Comparison of ENCODE assay signal across 9 mouse cellular contexts in the genomic region with DNA sequence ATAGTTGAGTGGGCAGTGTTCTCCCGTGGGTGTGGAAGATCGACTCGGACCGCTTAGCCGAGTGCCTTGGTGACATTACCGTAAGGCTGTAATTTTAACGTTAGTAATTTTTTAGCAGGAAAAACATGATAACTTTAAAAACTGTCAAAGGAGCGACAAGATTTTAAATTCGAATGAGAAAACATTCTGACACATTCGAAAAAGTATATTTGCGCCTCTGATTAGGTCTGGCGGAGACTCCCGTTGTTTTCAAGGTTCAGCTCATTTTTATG. TPM values are rescaled to one million over a fixed set of nuclear protein-coding genes. Genes with fewer than 3 reads are reported as not detected.
DNase-seq lines count a peak whose midpoint lies in the region; ATAC-seq and TF ChIP-seq lines count a peak whose summit lies in the region.
"Had no signal": no experiment of that assay in that cellular context is flagged by ENCODE, and none has a peak within 500 bp of the region (broad histone marks: within the 10 kb centered on the region; RNA-seq: fewer than 3 reads in every experiment).

No protein-coding gene starts in this region.

- WGBS in kidney, adult 2 months = 2% methylated on average over 13 of the region's 13 CpGs
- 8% methylated on average over 13 of the region's 13 CpGs for WGBS in hindbrain, embryonic 13.5 days
- WGBS in midbrain, embryonic 13.5 days = 4% methylated on average over 13 of the region's 13 CpGs

- no peak for DNase-seq in kidney, adult 2 months
- DNase-seq in kidney, postnatal 36 days = no peak
- no peak for DNase-seq in urinary bladder, postnatal 4 days (ENCODE audit: low spot score in 2 of 2)
- no peak for DNase-seq in layer of hippocampus, postnatal 36 days
- no peak for DNase-seq in cerebellum, postnatal 36 days

- H3K36me3 ChIP-seq in kidney, adult 2 months (ENCODE audit: control insufficient read depth, insufficient read depth, low read length) = no peaks in the 10 kb centered on the region
- peaks cover 7% of the 10 kb centered on the region for H3K36me3 ChIP-seq in hindbrain, embryonic 13.5 days
- peaks cover 16% of the 10 kb centered on the region for H3K36me3 ChIP-seq in midbrain, embryonic 13.5 days

- TF ChIP-seq CTCF in kidney, adult 2 months (conservative IDR thresholded peaks at IDR 0.05; ENCODE audit: insufficient read depth, insufficient read length, low read depth, low read length) = no peak
- TF ChIP-seq CTCF in bone marrow macrophage, adult 2 months (IDR thresholded peaks at IDR 0.05; ENCODE audit: low read depth, low read length) = no peak

- H3K4me2 ChIP-seq in hindbrain, embryonic 13.5 days = peak overlapping the region; percentile 58
- peak overlapping the region; percentile 68 for H3K4me2 ChIP-seq in midbrain, embryonic 13.5 days (replicated peaks)

- no peaks in the 10 kb centered on the region for H3K9me3 ChIP-seq in hindbrain, embryonic 13.5 days
- no peaks in the 10 kb centered on the region for H3K9me3 ChIP-seq in midbrain, embryonic 13.5 days

- H3K4me3 ChIP-seq in kidney, adult 2 months (ENCODE audit: insufficient read depth, low read depth, low read length) = peak overlapping the region; percentile 77
- H3K4me3 ChIP-seq in bone marrow macrophage, adult 2 months (ENCODE audit: insufficient read depth, low read length) = peak overlapping the region; percentile 85
- peak overlapping the region; percentile 92 for H3K4me3 ChIP-seq in hindbrain, embryonic 13.5 days
- H3K4me3 ChIP-seq in midbrain, embryonic 13.5 days (replicated peaks) = peak overlapping the region; percentile 73

- no peaks in the 10 kb centered on the region; the same call in 1 of the 2 replicates for H3K27me3 ChIP-seq in kidney, adult 2 months (replicated peaks; ENCODE audit: control insufficient read depth, insufficient read depth, low read length)
- no peaks in the 10 kb centered on the region for H3K27me3 ChIP-seq in hindbrain, embryonic 13.5 days
- no peaks in the 10 kb centered on the region for H3K27me3 ChIP-seq in midbrain, embryonic 13.5 days
- H3K27me3 ChIP-seq: Patski had no signal

- TF ChIP-seq POLR2A in kidney, adult 2 months (IDR thresholded peaks at IDR 0.05; ENCODE audit: low read depth, low read length) = no peak
- TF ChIP-seq POLR2A in bone marrow macrophage, adult 2 months (IDR thresholded peaks at IDR 0.05; ENCODE audit: borderline replicate concordance, low read depth, low read length) = no peak

- peaks cover 8% of the 10 kb centered on the region; the same call in 1 of the 2 replicates for H3K4me1 ChIP-seq in kidney, adult 2 months (ENCODE audit: control insufficient read depth, insufficient read depth, low read length)
- peaks cover 25% of the 10 kb centered on the region for H3K4me1 ChIP-seq in bone marrow macrophage, adult 2 months (ENCODE audit: control insufficient read depth, insufficient read depth, low read length)
- H3K4me1 ChIP-seq in hindbrain, embryonic 13.5 days (replicated peaks) = peaks cover 26% of the 10 kb centered on the region
- H3K4me1 ChIP-seq in midbrain, embryonic 13.5 days (replicated peaks) = peaks cover 29% of the 10 kb centered on the region

- peak overlapping the region; percentile 89 for H3K9ac ChIP-seq in hindbrain, embryonic 13.5 days
- H3K9ac ChIP-seq in midbrain, embryonic 13.5 days (replicated peaks) = peak overlapping the region; percentile 79

- peak overlapping the region; percentile 90 for H3K27ac ChIP-seq in kidney, adult 2 months (ENCODE audit: insufficient read depth, low read depth, low read length)
- peak overlapping the region; percentile 56 for H3K27ac ChIP-seq in bone marrow macrophage, adult 2 months (ENCODE audit: insufficient read depth, low read depth, low read length)
- peak overlapping the region; percentile 91 for H3K27ac ChIP-seq in hindbrain, embryonic 13.5 days
- peak overlapping the region; percentile 90 for H3K27ac ChIP-seq in midbrain, embryonic 13.5 days

- no peak for ATAC-seq in hindbrain, embryonic 13.5 days (ENCODE audit: low FRiP score)
- ATAC-seq in midbrain, embryonic 13.5 days = no peak

RNA-seq across cellular contexts. Expression of a gene that starts 0.8 kb away (rescaled TPM):
- 4.9 and 5.5 TPM in 2 replicates for polyA plus RNA-seq in kidney, adult 2 months (2012; rRNA removed)
- polyA plus RNA-seq in bone marrow macrophage, adult 2 months (2012; ENCODE audit: insufficient read depth, insufficient read length, missing spikeins) = 10.1 and 11.0 TPM in 2 replicates
- polyA plus RNA-seq in hindbrain, embryonic 13.5 days (2015; fragmentation: Nextera tagmentation; extraction: Ambion mirVana) = 18.4 and 20.0 TPM in 2 replicates
- polyA plus RNA-seq in midbrain, embryonic 13.5 days (2015; fragmentation: Nextera tagmentation; extraction: Ambion mirVana) = 17.5 and 17.7 TPM in 2 replicates
- total RNA-seq in layer of hippocampus, postnatal 36 days (2021) = 10 to 100 TPM; 11.1 to 11.6 TPM

RNA-seq across cellular contexts. Expression of a gene that starts 8.1 kb away (rescaled TPM):
- polyA plus RNA-seq in kidney, adult 2 months (2012; rRNA removed) = 30.6 and 33.7 TPM in 2 replicates
- 29.8 and 33.7 TPM in 2 replicates for polyA plus RNA-seq in bone marrow macrophage, adult 2 months (2012; ENCODE audit: insufficient read depth, insufficient read length, missing spikeins)
- polyA plus RNA-seq in hindbrain, embryonic 13.5 days (2015; fragmentation: Nextera tagmentation; extraction: Ambion mirVana) = 35.9 and 36.7 TPM in 2 replicates
- 34.7 and 38.0 TPM in 2 replicates for polyA plus RNA-seq in midbrain, embryonic 13.5 days (2015; fragmentation: Nextera tagmentation; extraction: Ambion mirVana)
- total RNA-seq in layer of hippocampus, postnatal 36 days (2021) = 10 to 100 TPM; 24.6 to 29.9 TPM

RNA-seq across cellular contexts. Expression of a gene that starts 11.7 kb away (rescaled TPM):
- 23.0 and 26.7 TPM in 2 replicates for polyA plus RNA-seq in kidney, adult 2 months (2012; rRNA removed)
- polyA plus RNA-seq in bone marrow macrophage, adult 2 months (2012; ENCODE audit: insufficient read depth, insufficient read length, missing spikeins) = 11.7 and 13.3 TPM in 2 replicates
- 3.2 and 3.7 TPM in 2 replicates for polyA plus RNA-seq in hindbrain, embryonic 13.5 days (2015; fragmentation: Nextera tagmentation; extraction: Ambion mirVana)
- polyA plus RNA-seq in midbrain, embryonic 13.5 days (2015; fragmentation: Nextera tagmentation; extraction: Ambion mirVana) = 2.0 and 3.0 TPM in 2 replicates
- 10 to 100 TPM; 20.5 to 21.4 TPM for total RNA-seq in layer of hippocampus, postnatal 36 days (2021)

RNA-seq across cellular contexts. Expression of a gene that starts 30.6 kb away (rescaled TPM):
- polyA plus RNA-seq in kidney, adult 2 months (2012; rRNA removed) = 11.0 and 13.8 TPM in 2 replicates
- 7.5 and 11.4 TPM in 2 replicates for polyA plus RNA-seq in bone marrow macrophage, adult 2 months (2012; ENCODE audit: insufficient read depth, insufficient read length, missing spikeins)
- 17.1 and 19.6 TPM in 2 replicates for polyA plus RNA-seq in hindbrain, embryonic 13.5 days (2015; fragmentation: Nextera tagmentation; extraction: Ambion mirVana)
- polyA plus RNA-seq in midbrain, embryonic 13.5 days (2015; fragmentation: Nextera tagmentation; extraction: Ambion mirVana) = 17.9 and 26.3 TPM in 2 replicates
- 10 to 100 TPM; 11.7 to 13.7 TPM for total RNA-seq in layer of hippocampus, postnatal 36 days (2021)

RNA-seq across cellular contexts. Expression of a gene that starts 41.5 kb away (rescaled TPM):
- polyA plus RNA-seq in kidney, adult 2 months (2012; rRNA removed) = 0.12 and 0.22 TPM in 2 replicates
- not detected in 2 replicates for polyA plus RNA-seq in bone marrow macrophage, adult 2 months (2012; ENCODE audit: insufficient read depth, insufficient read length, missing spikeins)
- polyA plus RNA-seq in hindbrain, embryonic 13.5 days (2015; fragmentation: Nextera tagmentation; extraction: Ambion mirVana) = 1.5 and 1.6 TPM in 2 replicates
- 0.86 and 1.4 TPM in 2 replicates for polyA plus RNA-seq in midbrain, embryonic 13.5 days (2015; fragmentation: Nextera tagmentation; extraction: Ambion mirVana)
- under 1 TPM; 0.33 to 0.62 TPM for total RNA-seq in layer of hippocampus, postnatal 36 days (2021)
